Mouse (Mus musculus): ENCODE measurements around the gene Krtap3-3. TPM values are rescaled to one million over a fixed set of nuclear protein-coding genes. Genes with fewer than 3 reads are reported as not detected.

Krtap3-3 gene
- polyA plus RNA-seq, 1 experiment from 2014 or later, result not detected

DNA sequence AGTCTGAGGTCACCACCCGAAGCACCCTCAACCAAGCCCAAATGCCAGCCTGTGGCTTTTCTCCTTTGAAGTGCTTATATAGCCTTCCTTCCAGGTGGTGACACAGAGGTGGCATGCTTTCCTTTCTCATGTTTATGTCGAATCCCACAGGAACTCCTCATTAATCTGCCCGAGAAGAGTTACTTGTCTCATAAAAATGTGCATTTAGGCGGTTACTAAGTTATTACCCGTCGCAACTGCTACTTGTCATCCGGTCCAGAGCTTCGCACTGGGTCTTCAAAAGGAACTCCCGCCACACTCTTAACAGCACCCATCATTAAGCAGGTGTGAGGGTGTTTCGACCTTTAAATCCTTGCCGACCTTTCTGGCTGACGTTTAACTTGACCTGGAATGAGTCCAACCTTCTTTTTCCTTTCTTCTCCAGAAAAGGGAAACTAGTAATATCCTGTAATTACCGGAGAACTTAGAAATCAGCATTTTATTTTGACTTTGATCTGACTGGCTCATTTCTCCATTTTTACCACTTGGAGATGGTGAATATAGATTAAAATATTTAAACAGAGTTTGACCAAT lies 29.3 kb downstream of the Krtap3-3 start, which contains the start of gene Krt39:
Gene Krt39 (minus strand): TSS at position 51 of the 573 bp plus-strand sequence.
- Histone ChIP-seq H3K4me2 (replicated peaks; ENCODE audit: low read depth) (no peak within 1 kb of the TSS), H3K4me3 (ENCODE audit: low read depth, low read length) (no peak within 1 kb of the TSS), H3K9ac (ENCODE audit: low read length) (no peak within 1 kb of the TSS), H3K9me3 (ENCODE audit: control insufficient read depth, low read length) (no peaks in the 10 kb centered on the region), H3K27ac (replicated peaks) (no peak within 1 kb of the TSS), H3K36me3 (ENCODE audit: control insufficient read depth, insufficient read depth, low read length) (no peaks in the 10 kb centered on the region), H3K27me3 (ENCODE audit: control insufficient read depth, insufficient read depth, low read length) (no peaks in the 10 kb centered on the region), H3K4me1 (replicated peaks; ENCODE audit: control insufficient read depth, insufficient read depth) (no peaks in the 10 kb centered on the region)
- DNase-seq (ENCODE audit: low spot score) (no peak), ATAC-seq (ENCODE audit: low FRiP score, low TSS enrichment) (no peak)
- no peak for TF ChIP-seq EP300 (optimal IDR thresholded peaks at IDR 0.05)
- TF ChIP-seq CTCF (IDR thresholded peaks at IDR 0.05; ENCODE audit: low read depth), result no peak
- WGBS, result 71% methylated on average over 13 of the region's 13 CpGs

DNA sequence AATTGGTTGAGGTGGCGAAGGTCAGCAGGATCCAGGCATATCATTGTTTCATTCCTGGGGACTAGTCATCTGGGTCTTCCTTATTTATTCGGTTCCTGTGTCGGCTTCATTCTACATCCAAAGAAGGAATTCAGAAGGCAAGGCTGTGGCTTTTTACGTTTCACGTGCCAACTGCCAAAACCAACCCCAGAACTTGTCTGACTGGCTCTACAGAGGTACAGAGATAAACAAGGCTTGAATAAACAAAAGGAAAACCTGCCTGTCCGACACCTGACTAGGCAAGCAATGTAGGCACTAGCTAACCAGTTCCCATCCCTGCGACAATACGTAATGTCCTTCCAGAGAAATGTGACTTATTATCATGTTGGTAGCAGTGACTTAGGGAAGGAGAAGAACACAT lies 36.6 kb downstream of the Krtap3-3 start:
- peak overlapping the region; percentile 69 for H3K27ac ChIP-seq (replicated peaks)
- no peak overlapping the region for H3K9ac ChIP-seq (ENCODE audit: low read length)
- WGBS, result 53% methylated on average over 8 of the region's 8 CpGs
- ATAC-seq (ENCODE audit: low FRiP score, low TSS enrichment) (peak; percentile 88), DNase-seq (ENCODE audit: low spot score) (peak; percentile 67)
- no peak overlapping the region for H3K4me2 ChIP-seq (replicated peaks; ENCODE audit: low read depth)
- H3K4me1 ChIP-seq (replicated peaks; ENCODE audit: control insufficient read depth, insufficient read depth), result no peaks in the 10 kb centered on the region
- no peaks in the 10 kb centered on the region for H3K9me3 ChIP-seq (ENCODE audit: control insufficient read depth, low read length)
- TF ChIP-seq CTCF (IDR thresholded peaks at IDR 0.05; ENCODE audit: low read depth), result no peak
- TF ChIP-seq EP300 (optimal IDR thresholded peaks at IDR 0.05), result peak; percentile 88
- H3K27me3 ChIP-seq (ENCODE audit: control insufficient read depth, insufficient read depth, low read length), result no peaks in the 10 kb centered on the region
- no peak overlapping the region for H3K4me3 ChIP-seq (ENCODE audit: low read depth, low read length)
- H3K36me3 ChIP-seq (ENCODE audit: control insufficient read depth, insufficient read depth, low read length), result no peaks in the 10 kb centered on the region

Other genes starting within 250 kb of the Krtap3-3 start
- 0.12 TPM in 2 replicates for gene Krt25, start 227.9 kb downstream of the Krtap3-3 start, polyA plus RNA-seq (2015; fragmentation: Nextera tagmentation; extraction: Ambion mirVana)
- gene Krt26, start 212.9 kb downstream of the Krtap3-3 start, polyA plus RNA-seq (2015; fragmentation: Nextera tagmentation; extraction: Ambion mirVana), result not detected in 2 replicates
- not detected in 2 replicates for gene Krt27, start 199.8 kb downstream of the Krtap3-3 start, polyA plus RNA-seq (2015; fragmentation: Nextera tagmentation; extraction: Ambion mirVana)
- 0.10 TPM in 1 of 2 replicates, not detected in the other for gene Krt28, start 176.0 kb downstream of the Krtap3-3 start, polyA plus RNA-seq (2015; fragmentation: Nextera tagmentation; extraction: Ambion mirVana)
- gene Krt10, start 161.5 kb downstream of the Krtap3-3 start, polyA plus RNA-seq (2015; fragmentation: Nextera tagmentation; extraction: Ambion mirVana), result 431 and 466 TPM in 2 replicates
- gene Krt12, start 128.6 kb downstream of the Krtap3-3 start, polyA plus RNA-seq (2015; fragmentation: Nextera tagmentation; extraction: Ambion mirVana), result 0.16 and 0.21 TPM in 2 replicates
- gene Krt20, start 112.7 kb downstream of the Krtap3-3 start, polyA plus RNA-seq (2015; fragmentation: Nextera tagmentation; extraction: Ambion mirVana), result 110 and 119 TPM in 2 replicates
- 204 and 221 TPM in 2 replicates for gene Krt23, start 57.7 kb downstream of the Krtap3-3 start, polyA plus RNA-seq (2015; fragmentation: Nextera tagmentation; extraction: Ambion mirVana)
- 0.07 TPM in 1 of 2 replicates, not detected in the other for gene Krt39, start 29.5 kb downstream of the Krtap3-3 start, polyA plus RNA-seq (2015; fragmentation: Nextera tagmentation; extraction: Ambion mirVana)
- gene Krt40, start 7.7 kb downstream of the Krtap3-3 start, polyA plus RNA-seq (2015; fragmentation: Nextera tagmentation; extraction: Ambion mirVana), result not detected in 2 replicates
- gene Krtap3-2, start 6.0 kb upstream of the Krtap3-3 start, polyA plus RNA-seq (2015; fragmentation: Nextera tagmentation; extraction: Ambion mirVana), result 0.19 and 0.34 TPM in 2 replicates
- gene Gm11939, start 8.6 kb upstream of the Krtap3-3 start, polyA plus RNA-seq (2015; fragmentation: Nextera tagmentation; extraction: Ambion mirVana), result not detected in 2 replicates
- not detected in 2 replicates for gene Krtap3-1, start 15.8 kb upstream of the Krtap3-3 start, polyA plus RNA-seq (2015; fragmentation: Nextera tagmentation; extraction: Ambion mirVana)
- gene Krtap1-5, start 30.2 kb upstream of the Krtap3-3 start, polyA plus RNA-seq (2015; fragmentation: Nextera tagmentation; extraction: Ambion mirVana), result not detected in 2 replicates
- not detected in 2 replicates for gene Krtap1-4, start 32.8 kb upstream of the Krtap3-3 start, polyA plus RNA-seq (2015; fragmentation: Nextera tagmentation; extraction: Ambion mirVana)
- not detected in 2 replicates for gene Krtap1-3, start 40.5 kb upstream of the Krtap3-3 start, polyA plus RNA-seq (2015; fragmentation: Nextera tagmentation; extraction: Ambion mirVana)
- not detected in 2 replicates for gene Krtap9-3, start 47.2 kb upstream of the Krtap3-3 start, polyA plus RNA-seq (2015; fragmentation: Nextera tagmentation; extraction: Ambion mirVana)
- not detected in 2 replicates for gene Gm11938, start 52.4 kb upstream of the Krtap3-3 start, polyA plus RNA-seq (2015; fragmentation: Nextera tagmentation; extraction: Ambion mirVana)
- gene Gm11937, start 59.3 kb upstream of the Krtap3-3 start, polyA plus RNA-seq (2015; fragmentation: Nextera tagmentation; extraction: Ambion mirVana), result not detected in 2 replicates
- gene Krtap2-4, start 64.0 kb upstream of the Krtap3-3 start, polyA plus RNA-seq (2015; fragmentation: Nextera tagmentation; extraction: Ambion mirVana), result not detected in 2 replicates
- not detected in 2 replicates for gene Gm11562, start 69.6 kb upstream of the Krtap3-3 start, polyA plus RNA-seq (2015; fragmentation: Nextera tagmentation; extraction: Ambion mirVana)
- gene Krtap4-1, start 77.4 kb upstream of the Krtap3-3 start, polyA plus RNA-seq (2015; fragmentation: Nextera tagmentation; extraction: Ambion mirVana), result not detected in 2 replicates
- gene Krtap4-2, start 84.2 kb upstream of the Krtap3-3 start, polyA plus RNA-seq (2015; fragmentation: Nextera tagmentation; extraction: Ambion mirVana), result not detected in 2 replicates
- not detected in 2 replicates for gene Krtap4-7, start 93.2 kb upstream of the Krtap3-3 start, polyA plus RNA-seq (2015; fragmentation: Nextera tagmentation; extraction: Ambion mirVana)
- gene Gm11555, start 99.4 kb upstream of the Krtap3-3 start, polyA plus RNA-seq (2015; fragmentation: Nextera tagmentation; extraction: Ambion mirVana), result not detected in 2 replicates
- not detected in 2 replicates for gene Gm11563, start 108.1 kb upstream of the Krtap3-3 start, polyA plus RNA-seq (2015; fragmentation: Nextera tagmentation; extraction: Ambion mirVana)
- gene Krtap4-6, start 115.1 kb upstream of the Krtap3-3 start, polyA plus RNA-seq (2015; fragmentation: Nextera tagmentation; extraction: Ambion mirVana), result not detected in 2 replicates
- gene Gm14190, start 139.9 kb upstream of the Krtap3-3 start, polyA plus RNA-seq (2015; fragmentation: Nextera tagmentation; extraction: Ambion mirVana), result not detected in 2 replicates
- not detected in 2 replicates for gene Gm14180, start 183.4 kb upstream of the Krtap3-3 start, polyA plus RNA-seq (2015; fragmentation: Nextera tagmentation; extraction: Ambion mirVana)
- gene Gm11595, start 222.0 kb upstream of the Krtap3-3 start, polyA plus RNA-seq (2015; fragmentation: Nextera tagmentation; extraction: Ambion mirVana), result not detected in 2 replicates
- not detected in 2 replicates for gene Krtap4-8, start 229.8 kb upstream of the Krtap3-3 start, polyA plus RNA-seq (2015; fragmentation: Nextera tagmentation; extraction: Ambion mirVana)
- gene Krtap4-9, start 234.3 kb upstream of the Krtap3-3 start, polyA plus RNA-seq (2015; fragmentation: Nextera tagmentation; extraction: Ambion mirVana), result not detected in 2 replicates
- gene Gm11596, start 242.6 kb upstream of the Krtap3-3 start, polyA plus RNA-seq (2015; fragmentation: Nextera tagmentation; extraction: Ambion mirVana), result not detected in 2 replicates
- not detected in 2 replicates for gene Gm11569, start 248.1 kb upstream of the Krtap3-3 start, polyA plus RNA-seq (2015; fragmentation: Nextera tagmentation; extraction: Ambion mirVana)

All from stomach, postnatal 0 days (tissue).